ENCODE assay signal across 8 mouse cellular contexts in the genomic region with DNA sequence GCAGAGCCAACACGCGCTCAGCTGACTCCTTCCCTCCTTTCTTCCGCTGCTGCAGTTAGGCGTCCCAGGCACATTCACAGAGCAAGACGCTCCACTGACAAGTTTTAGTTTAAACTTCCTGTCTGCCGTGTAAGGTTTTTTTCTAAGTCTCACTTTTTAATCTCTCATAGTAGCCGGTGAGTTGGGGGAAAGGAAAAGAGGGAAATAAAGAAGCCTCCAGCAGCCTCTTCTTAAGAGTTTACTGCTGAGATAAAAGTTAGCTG. TPM values are rescaled to one million over a fixed set of nuclear protein-coding genes. Genes with fewer than 3 reads are reported as not detected.
DNase-seq lines count a peak whose midpoint lies in the region; ATAC-seq and TF ChIP-seq lines count a peak whose summit lies in the region.

No protein-coding gene starts in this region.

- H3K9ac ChIP-seq in liver, embryonic 11.5 days (ENCODE audit: low read depth, low read length) = no peak overlapping the region; the same call in 1 of the 2 replicates
- H3K9ac ChIP-seq in liver, embryonic 12.5 days = no peak overlapping the region
- H3K9ac ChIP-seq in heart, postnatal 0 days (replicated peaks; ENCODE audit: low read depth, low read length) = peak overlapping the region; percentile 9; the same call in 1 of the 2 replicates
- 0 out of 2 replicates have a peak overlapping the region, but pooled peaks have one; percentile 28 for H3K9ac ChIP-seq in liver, postnatal 0 days (replicated peaks)

- H3K27ac ChIP-seq in liver, embryonic 11.5 days (ENCODE audit: low read depth, low read length) = peak overlapping the region; percentile 38; the same call in 1 of the 2 replicates
- no peak overlapping the region for H3K27ac ChIP-seq in liver, embryonic 12.5 days
- H3K27ac ChIP-seq in heart, postnatal 0 days (ENCODE audit: low read depth) = peak overlapping the region; percentile 80
- peak overlapping the region; percentile 77; the same call in 1 of the 2 replicates for H3K27ac ChIP-seq in liver, postnatal 0 days (ENCODE audit: low read depth)

- H3K4me2 ChIP-seq in liver, embryonic 11.5 days = no peak overlapping the region
- no peak overlapping the region for H3K4me2 ChIP-seq in liver, embryonic 12.5 days
- H3K4me2 ChIP-seq in heart, postnatal 0 days (ENCODE audit: low read depth, low read length) = peak overlapping the region; percentile 4; the same call in 1 of the 2 replicates
- peak overlapping the region; percentile 38; the same call in 1 of the 2 replicates for H3K4me2 ChIP-seq in liver, postnatal 0 days (ENCODE audit: low read depth, low read length)

- no peaks in the 10 kb centered on the region for H3K27me3 ChIP-seq in liver, embryonic 11.5 days (replicated peaks; ENCODE audit: control insufficient read depth, insufficient read depth, low read length)
- H3K27me3 ChIP-seq in liver, embryonic 12.5 days (replicated peaks) = no peaks in the 10 kb centered on the region
- no peaks in the 10 kb centered on the region for H3K27me3 ChIP-seq in heart, postnatal 0 days (ENCODE audit: control insufficient read depth, insufficient read depth, low read length)
- H3K27me3 ChIP-seq in liver, postnatal 0 days (ENCODE audit: insufficient read depth, low read length) = no peaks in the 10 kb centered on the region

- DNase-seq in CD4-positive, CD25-positive, alpha-beta regulatory T cell, adult 2 months (ENCODE audit: low read depth, low spot score) = peak; percentile 9
- DNase-seq in liver, embryonic 11.5 days (ENCODE audit: low spot score) = no peak
- DNase-seq in heart, postnatal 0 days (ENCODE audit: low spot score) = no peak
- DNase-seq in liver, postnatal 0 days = no peak
- DNase-seq in adrenal gland, adult 18-20 months (ENCODE audit: low spot score in 2 of 2) = no peak
- DNase-seq in layer of hippocampus, postnatal 25 days (ENCODE audit: extremely low spot score in 1 of 2, low spot score in 1 of 2) = no peak

- 52% methylated on average over 7 of the region's 7 CpGs for WGBS in liver, embryonic 11.5 days
- WGBS in liver, embryonic 12.5 days (ENCODE audit: insufficient replicate concordance) = 54% methylated on average over 7 of the region's 7 CpGs
- whole genome bisulfite sequencing in heart, postnatal 0 days = 14% methylated on average over 7 of the region's 7 CpGs
- 43% methylated on average over 7 of the region's 7 CpGs for WGBS in liver, postnatal 0 days (ENCODE audit: insufficient replicate concordance)

- peaks cover 5% of the 10 kb centered on the region; the same call in 1 of the 2 replicates for H3K4me1 ChIP-seq in liver, embryonic 11.5 days (replicated peaks; ENCODE audit: control insufficient read depth, insufficient read depth, low read length)
- H3K4me1 ChIP-seq in liver, embryonic 12.5 days = no peaks in the 10 kb centered on the region
- peaks cover 15% of the 10 kb centered on the region for H3K4me1 ChIP-seq in heart, postnatal 0 days (ENCODE audit: control insufficient read depth, insufficient read depth)
- peaks cover 11% of the 10 kb centered on the region; the same call in 1 of the 2 replicates for H3K4me1 ChIP-seq in liver, postnatal 0 days (ENCODE audit: insufficient read depth)

- TF ChIP-seq CTCF in heart, postnatal 0 days (IDR thresholded peaks at IDR 0.05; ENCODE audit: low read depth) = no peak
- no peak for TF ChIP-seq CTCF in liver, postnatal 0 days (IDR thresholded peaks at IDR 0.05; ENCODE audit: low read depth)

- no peak for TF ChIP-seq EP300 in heart, postnatal 0 days (IDR thresholded peaks at IDR 0.05; ENCODE audit: low read depth)
- no peak for TF ChIP-seq EP300 in liver, postnatal 0 days (IDR thresholded peaks at IDR 0.05; ENCODE audit: low read depth)

- H3K36me3 ChIP-seq in liver, embryonic 11.5 days (ENCODE audit: control insufficient read depth, insufficient read depth, low read length) = no peaks in the 10 kb centered on the region
- H3K36me3 ChIP-seq in liver, embryonic 12.5 days = no peaks in the 10 kb centered on the region
- H3K36me3 ChIP-seq in heart, postnatal 0 days (replicated peaks; ENCODE audit: control insufficient read depth, insufficient read depth, low read length) = no peaks in the 10 kb centered on the region
- no peaks in the 10 kb centered on the region for H3K36me3 ChIP-seq in liver, postnatal 0 days (replicated peaks; ENCODE audit: insufficient read depth, low read length)

- H3K9me3 ChIP-seq in liver, embryonic 11.5 days (ENCODE audit: control insufficient read depth, low read length) = no peaks in the 10 kb centered on the region
- no peaks in the 10 kb centered on the region for H3K9me3 ChIP-seq in liver, embryonic 12.5 days (replicated peaks)
- no peaks in the 10 kb centered on the region for H3K9me3 ChIP-seq in heart, postnatal 0 days (replicated peaks; ENCODE audit: control insufficient read depth, low read length)
- H3K9me3 ChIP-seq in liver, postnatal 0 days (ENCODE audit: low read length) = no peaks in the 10 kb centered on the region

- ATAC-seq in CD4-positive, CD25-positive, alpha-beta regulatory T cell, adult 4 months = no peak
- no peak for ATAC-seq in liver, embryonic 11.5 days (replicated peaks; ENCODE audit: low FRiP score)
- ATAC-seq in liver, embryonic 12.5 days = no peak
- ATAC-seq in heart, postnatal 0 days (ENCODE audit: insufficient read depth, low read depth) = no peak
- ATAC-seq in liver, postnatal 0 days = no peak

- no peak overlapping the region for H3K4me3 ChIP-seq in liver, embryonic 11.5 days (ENCODE audit: low read depth, low read length)
- no peak overlapping the region for H3K4me3 ChIP-seq in liver, embryonic 12.5 days
- H3K4me3 ChIP-seq in heart, postnatal 0 days (ENCODE audit: low read depth, low read length) = no peak overlapping the region
- no peak overlapping the region for H3K4me3 ChIP-seq in liver, postnatal 0 days (ENCODE audit: low read depth, low read length)

RNA-seq across cellular contexts. Expression of gene 4930558K02Rik, which starts 25.0 kb away (rescaled TPM):
- polyA plus RNA-seq in CD4-positive, CD25-positive, alpha-beta regulatory T cell, adult 4 months (2017; shearing (Covaris generic)) = not detected
- not detected in 2 replicates for polyA plus RNA-seq in liver, embryonic 11.5 days (2014; fragmentation: Nextera tagmentation; extraction: Ambion mirVana)
- polyA plus RNA-seq in liver, embryonic 12.5 days (2016; fragmentation: Nextera tagmentation; extraction: Ambion mirVana) = not detected in 2 replicates
- not detected in 2 replicates for total RNA-seq in heart, postnatal 0 days (2014; rRNA removed; ENCODE audit: low replicate concordance)
- polyA plus RNA-seq in heart, postnatal 0 days (2015; fragmentation: Nextera tagmentation; extraction: Ambion mirVana) = not detected in 2 replicates
- polyA plus RNA-seq in liver, postnatal 0 days (2015; fragmentation: Nextera tagmentation; extraction: Ambion mirVana) = not detected in 2 replicates
- total RNA-seq in adrenal gland, adult 18-20 months (2021) = under 1 TPM in 1 of 2 experiments, not detected in 1; 0.32 TPM
- not detected for total RNA-seq in layer of hippocampus, postnatal 25 days (2021)

RNA-seq across cellular contexts. Expression of gene Pigc, which starts 35.5 kb away (rescaled TPM):
- polyA plus RNA-seq in CD4-positive, CD25-positive, alpha-beta regulatory T cell, adult 4 months (2017; shearing (Covaris generic)) = 10 to 100 TPM; 26.7 to 28.0 TPM
- 22.8 and 25.0 TPM in 2 replicates for polyA plus RNA-seq in liver, embryonic 11.5 days (2014; fragmentation: Nextera tagmentation; extraction: Ambion mirVana)
- 12.2 and 14.7 TPM in 2 replicates for polyA plus RNA-seq in liver, embryonic 12.5 days (2016; fragmentation: Nextera tagmentation; extraction: Ambion mirVana)
- 19.1 and 24.0 TPM in 2 replicates for total RNA-seq in heart, postnatal 0 days (2014; rRNA removed; ENCODE audit: low replicate concordance)
- 25.0 and 25.8 TPM in 2 replicates for polyA plus RNA-seq in heart, postnatal 0 days (2015; fragmentation: Nextera tagmentation; extraction: Ambion mirVana)
- 17.7 and 20.7 TPM in 2 replicates for polyA plus RNA-seq in liver, postnatal 0 days (2015; fragmentation: Nextera tagmentation; extraction: Ambion mirVana)
- 10 to 100 TPM; 16.8 to 17.7 TPM for total RNA-seq in adrenal gland, adult 18-20 months (2021)
- total RNA-seq in layer of hippocampus, postnatal 25 days (2021) = 10 to 100 TPM; 14.7 to 16.3 TPM

Comparison
In these comparisons a context has a peak if more than half of its experiments do, and no peak if none do; other contexts are left out.
1. H3K4me2 ChIP-seq: peak in heart, postnatal 0 days (single experiment) and liver, postnatal 0 days (single experiment); none in liver, embryonic 11.5 days (single experiment) and liver, embryonic 12.5 days (single experiment).
2. H3K9ac ChIP-seq: peak in heart, postnatal 0 days (single experiment) and liver, postnatal 0 days (single experiment); none in liver, embryonic 11.5 days (single experiment) and liver, embryonic 12.5 days (single experiment).